Mouse (Mus musculus) limb, embryonic 10.5 days (tissue): ENCODE measurements around the gene 2610002M06Rik. TPM values are rescaled to one million over a fixed set of nuclear protein-coding genes. Genes with fewer than 3 reads are reported as not detected.

Experiments
- DNase-seq: peaks from one replicate; pipeline ENCODE4 v3.0.0-alpha.2; 2017; ENCODE audit warnings: low spot score
- H3K27ac ChIP-seq: fragments of 300-500 bp; sonication (generic); 2 replicates; pipeline ENCODE4 v1.5.1; 2016; ENCODE audit warnings: mild to moderate bottlenecking
- H3K27me3 ChIP-seq: fragments of 300-500 bp; sonication (generic); 2 replicates; pipeline ENCODE4 v1.6.1; 2016; ENCODE audit warnings: low read depth, mild to moderate bottlenecking; ENCODE audit not compliant: poor library complexity, severe bottlenecking
- H3K36me3 ChIP-seq: fragments of 300-500 bp; sonication (generic); 2 replicates; pipeline ENCODE4 v1.6.1; 2016; ENCODE audit warnings: mild to moderate bottlenecking, moderate library complexity
- H3K4me1 ChIP-seq: fragments of 300-500 bp; sonication (generic); 2 replicates; pipeline ENCODE4 v1.6.1; 2016
- H3K4me3 ChIP-seq: fragments of 300-500 bp; sonication (generic); 2 replicates; pipeline ENCODE4 v1.5.1; 2016; ENCODE audit warnings: mild to moderate bottlenecking, moderate library complexity
- H3K9me3 ChIP-seq: fragments of 300-500 bp; sonication (generic); replicated peaks from 2 replicates; pipeline ENCODE4 v1.6.1; 2016; ENCODE audit warnings: mild to moderate bottlenecking
- WGBS: fragments of 180-500 bp; shearing (Covaris S2); methylation state at CpG from one replicate; pipeline ENCODE4 v1.1.7; 2016; 5-methylcytosine and 5-hydroxymethylcytosine counted together
- polyA plus RNA-seq: library from polyadenylated mRNA; unstranded; fragments of >200 nt; fragmentation: Nextera tagmentation; extraction: Ambion mirVana; gene quantifications from 2 replicates; pipeline ENCODE4 v1.2.1, GENCODE M21; 2016

2610002M06Rik gene
- 5.0 and 5.6 TPM in 2 replicates for polyA plus RNA-seq

GRCm38 (mm10) chrX:107816218-107816554 is at the start of gene 2610002M06Rik:
TSS of gene 2610002M06Rik (minus strand) at chrX:107816334.
- Histone ChIP-seq H3K9me3 (no peaks in the 10 kb centered on the region), H3K4me1 (no peaks in the 10 kb centered on the region), H3K4me3 (peak within 1 kb of the TSS; percentile 63), H3K27me3 (no peaks in the 10 kb centered on the region), H3K27ac (peak within 1 kb of the TSS; percentile 85), H3K36me3 (no peaks in the 10 kb centered on the region)
- peak; percentile 74 for DNase-seq
- WGBS: 7% methylated on average over 28 of the region's 28 CpGs

DNA sequence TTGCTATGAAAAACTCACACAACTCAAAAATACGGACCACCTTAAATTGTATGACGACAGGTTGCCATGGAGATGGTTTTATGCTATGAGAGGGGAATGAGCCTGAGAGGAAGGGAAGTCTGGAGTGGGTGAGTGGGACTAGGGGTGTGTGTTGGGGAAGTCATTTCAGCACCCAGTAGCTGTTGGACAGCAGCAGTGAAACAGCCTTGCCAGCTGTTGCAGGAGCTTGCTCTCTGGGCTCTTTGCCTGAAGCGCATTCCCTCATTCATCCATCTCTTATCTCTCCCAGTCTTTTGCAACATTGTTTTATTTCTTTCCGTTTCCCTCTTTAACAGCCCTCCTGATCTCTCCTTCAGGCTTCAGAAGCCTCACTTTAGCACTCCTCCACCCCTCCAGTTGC is 42.0 kb upstream of the 2610002M06Rik start:
- peak; percentile 29 for DNase-seq
- no peaks in the 10 kb centered on the region for H3K9me3 ChIP-seq
- no peaks in the 10 kb centered on the region for H3K27me3 ChIP-seq
- 27% methylated on average over 4 of the region's 4 CpGs for WGBS
- H3K4me3 ChIP-seq: no peak overlapping the region
- no peaks in the 10 kb centered on the region for H3K4me1 ChIP-seq
- H3K36me3 ChIP-seq: no peaks in the 10 kb centered on the region
- no peak overlapping the region for H3K27ac ChIP-seq

DNA sequence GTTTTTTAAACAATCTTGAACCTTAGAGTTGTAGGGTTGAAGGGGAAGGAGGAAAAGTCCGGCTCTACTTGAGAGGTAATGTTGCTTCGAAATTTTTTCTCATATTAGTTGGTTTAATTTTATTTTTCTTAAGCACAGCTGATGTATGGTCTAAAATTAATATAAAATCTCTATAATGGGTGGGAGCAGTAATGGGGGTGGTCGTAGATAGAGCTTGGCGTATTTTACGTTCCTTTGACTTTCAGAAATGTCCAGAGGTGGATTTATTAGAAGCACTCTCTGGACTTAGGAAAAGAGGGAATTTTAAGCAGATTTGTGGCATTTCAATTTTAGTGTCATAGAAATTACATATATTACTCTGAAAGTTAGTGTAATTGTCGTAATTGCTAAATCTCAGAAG is 592 bp upstream of the 2610002M06Rik start:
- WGBS: 84% methylated on average over 6 of the region's 6 CpGs
- no peaks in the 10 kb centered on the region for H3K9me3 ChIP-seq
- H3K4me1 ChIP-seq: no peaks in the 10 kb centered on the region
- no peaks in the 10 kb centered on the region for H3K36me3 ChIP-seq
- no peak overlapping the region for H3K27ac ChIP-seq
- DNase-seq: no peak
- peak overlapping the region; percentile 63; the same call in 1 of the 2 replicates for H3K4me3 ChIP-seq
- H3K27me3 ChIP-seq: no peaks in the 10 kb centered on the region

GRCm38 (mm10) chrX:107815502-107816217 is 474 bp downstream of the 2610002M06Rik start:
- H3K4me1 ChIP-seq: no peaks in the 10 kb centered on the region
- H3K4me3 ChIP-seq: peak overlapping the region; percentile 63
- no peaks in the 10 kb centered on the region for H3K27me3 ChIP-seq
- 11% methylated on average over 30 of the region's 32 CpGs for WGBS
- peak overlapping the region; percentile 85 for H3K27ac ChIP-seq
- H3K36me3 ChIP-seq: no peaks in the 10 kb centered on the region
- DNase-seq: no peak
- H3K9me3 ChIP-seq: no peaks in the 10 kb centered on the region

DNA sequence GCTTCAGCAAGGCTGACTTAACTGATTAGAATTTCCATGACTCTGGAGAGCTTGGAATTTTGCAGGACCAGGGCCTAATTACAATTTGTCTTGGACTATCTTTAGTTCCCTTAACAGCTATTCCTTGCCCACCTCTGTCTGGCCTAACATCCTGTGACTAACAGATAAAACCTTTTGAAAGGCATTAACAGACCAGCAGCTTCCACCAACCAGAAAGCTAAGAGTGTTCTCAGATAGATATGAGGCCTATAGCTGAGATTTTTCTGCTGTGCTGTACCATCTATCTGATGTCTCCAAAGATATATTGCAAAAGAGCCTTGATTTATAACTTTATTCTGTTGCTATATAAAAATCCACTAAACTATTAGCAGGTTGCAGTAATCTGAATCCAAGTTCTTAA is 4.0 kb downstream of the 2610002M06Rik start:
- DNase-seq: no peak
- H3K4me1 ChIP-seq: no peaks in the 10 kb centered on the region
- no peaks in the 10 kb centered on the region for H3K9me3 ChIP-seq
- H3K36me3 ChIP-seq: no peaks in the 10 kb centered on the region
- H3K4me3 ChIP-seq: no peak overlapping the region
- no peaks in the 10 kb centered on the region for H3K27me3 ChIP-seq
- H3K27ac ChIP-seq: no peak overlapping the region

DNA sequence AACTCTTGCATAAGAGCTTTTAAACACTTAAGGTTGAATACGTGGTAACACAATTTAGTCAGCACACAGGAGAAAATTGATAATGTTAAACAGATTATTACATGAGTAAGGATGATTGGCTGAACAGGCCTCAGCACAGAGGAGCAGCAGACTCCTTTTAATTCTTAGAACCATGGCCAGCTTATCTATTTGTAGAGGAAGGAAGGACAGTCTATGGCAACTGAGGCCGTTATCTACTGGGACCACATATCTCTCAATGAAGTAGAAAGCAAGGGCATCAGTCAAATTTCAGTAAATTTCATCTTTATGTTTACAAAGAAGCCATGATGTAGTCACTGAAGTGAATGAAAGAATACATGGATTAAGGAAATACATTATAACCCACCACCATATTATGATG is 19.2 kb downstream of the 2610002M06Rik start:
- H3K27ac ChIP-seq: no peak overlapping the region
- no peaks in the 10 kb centered on the region for H3K9me3 ChIP-seq
- H3K36me3 ChIP-seq: no peaks in the 10 kb centered on the region
- no peaks in the 10 kb centered on the region for H3K4me1 ChIP-seq
- 93% methylated on average over 2 of the region's 2 CpGs for WGBS
- no peaks in the 10 kb centered on the region for H3K27me3 ChIP-seq
- H3K4me3 ChIP-seq: no peak overlapping the region
- DNase-seq: no peak

DNA sequence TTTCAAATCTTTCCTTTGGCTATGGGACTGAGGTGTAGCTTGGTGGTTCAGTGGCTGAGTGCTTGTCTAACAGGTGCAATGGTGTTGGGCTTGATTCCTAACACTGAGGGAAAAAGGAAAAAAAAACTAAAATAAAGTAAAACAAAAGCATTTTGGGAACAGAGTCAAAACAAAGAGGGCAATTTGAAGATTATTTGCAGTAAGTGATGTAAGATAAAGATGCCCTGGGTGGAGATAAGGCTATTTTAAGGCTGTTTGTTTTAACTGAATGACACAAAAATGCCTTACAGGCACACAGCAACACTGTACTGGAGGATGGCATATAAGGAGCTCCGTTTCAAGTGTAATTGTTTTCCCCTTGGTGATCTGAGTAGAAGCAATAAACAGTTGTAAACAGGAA is 20.3 kb downstream of the 2610002M06Rik start:
- no peak for DNase-seq
- no peak overlapping the region for H3K27ac ChIP-seq
- H3K4me3 ChIP-seq: no peak overlapping the region
- H3K36me3 ChIP-seq: no peaks in the 10 kb centered on the region
- no peaks in the 10 kb centered on the region for H3K4me1 ChIP-seq
- no peaks in the 10 kb centered on the region for H3K27me3 ChIP-seq
- 64% methylated on average over 1 of the region's 1 CpGs for WGBS
- H3K9me3 ChIP-seq: no peaks in the 10 kb centered on the region

DNA sequence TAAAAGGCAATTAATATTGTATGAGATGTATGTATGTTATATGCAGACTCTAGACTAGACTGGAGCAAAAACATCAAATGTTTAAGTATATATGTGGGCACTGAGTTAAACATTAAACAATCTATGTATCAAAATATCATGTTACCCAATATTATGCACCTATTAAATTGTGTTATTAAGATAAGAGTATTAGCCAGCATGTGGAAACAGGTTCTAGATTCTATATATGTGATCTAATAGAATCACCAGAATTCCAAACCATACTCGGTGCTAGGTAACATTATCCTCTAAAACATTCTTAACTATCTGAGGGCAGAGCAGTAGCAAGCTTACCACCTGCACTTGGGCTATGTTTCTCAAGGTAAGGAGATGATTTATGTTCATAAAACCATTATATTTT is 23.8 kb downstream of the 2610002M06Rik start, which contains the start of gene Tent5d:
Gene Tent5d, plus strand, starts transcription at position 301 of the 400 bp plus-strand sequence.
- no peaks in the 10 kb centered on the region for H3K4me1 ChIP-seq
- no peak within 1 kb of the TSS for H3K27ac ChIP-seq
- no peaks in the 10 kb centered on the region for H3K36me3 ChIP-seq
- H3K27me3 ChIP-seq: no peaks in the 10 kb centered on the region
- H3K4me3 ChIP-seq: no peak within 1 kb of the TSS
- H3K9me3 ChIP-seq: no peaks in the 10 kb centered on the region
- DNase-seq: no peak
- 90% methylated on average over 1 of the region's 1 CpGs for WGBS

DNA sequence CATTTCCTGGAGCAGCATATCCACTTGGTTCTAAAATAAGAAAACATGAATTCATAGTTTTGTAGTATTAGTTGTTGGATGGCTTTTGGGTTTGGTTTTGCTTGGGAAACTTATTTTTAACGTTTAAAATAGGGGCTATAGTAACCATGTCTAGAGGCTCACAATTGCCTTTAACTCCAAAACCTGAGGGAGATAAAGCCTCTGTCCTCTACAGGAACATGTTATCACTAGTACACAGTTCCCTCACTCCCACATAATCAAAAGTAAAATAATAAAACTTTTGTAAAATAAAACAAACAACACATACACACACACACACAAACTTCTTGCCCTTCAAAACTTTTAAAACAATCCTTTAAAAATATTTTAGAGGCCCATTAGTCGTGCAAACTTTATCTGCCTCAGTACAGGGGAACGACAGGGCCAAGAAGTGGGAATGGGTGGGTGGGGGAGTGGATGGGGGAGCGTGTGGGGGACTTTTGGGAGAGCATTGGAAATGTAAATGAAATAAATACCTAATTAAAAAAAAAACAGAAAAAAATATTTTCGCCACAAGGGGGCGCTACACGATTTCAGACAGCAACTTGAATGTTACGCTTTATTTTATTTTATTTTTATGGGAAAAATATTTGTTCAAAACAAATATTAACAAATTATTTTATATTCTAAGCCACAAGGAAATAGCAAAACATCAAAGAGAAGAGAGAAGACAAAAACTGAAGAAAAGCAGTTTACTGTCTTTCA is 25.2 kb downstream of the 2610002M06Rik start:
- Histone ChIP-seq H3K4me1 (no peaks in the 10 kb centered on the region), H3K27me3 (no peaks in the 10 kb centered on the region), H3K36me3 (no peaks in the 10 kb centered on the region), H3K27ac (no peak overlapping the region), H3K9me3 (no peaks in the 10 kb centered on the region), H3K4me3 (no peak overlapping the region)
- 27% methylated on average over 8 of the region's 8 CpGs for WGBS
- DNase-seq: no peak

GRCm38 (mm10) chrX:107790136-107790535 is 26.0 kb downstream of the 2610002M06Rik start:
- 90% methylated on average over 1 of the region's 1 CpGs for WGBS
- Histone ChIP-seq H3K4me3 (no peak overlapping the region), H3K36me3 (no peaks in the 10 kb centered on the region), H3K27me3 (no peaks in the 10 kb centered on the region), H3K4me1 (no peaks in the 10 kb centered on the region), H3K9me3 (no peaks in the 10 kb centered on the region), H3K27ac (no peak overlapping the region)
- DNase-seq: no peak

DNA sequence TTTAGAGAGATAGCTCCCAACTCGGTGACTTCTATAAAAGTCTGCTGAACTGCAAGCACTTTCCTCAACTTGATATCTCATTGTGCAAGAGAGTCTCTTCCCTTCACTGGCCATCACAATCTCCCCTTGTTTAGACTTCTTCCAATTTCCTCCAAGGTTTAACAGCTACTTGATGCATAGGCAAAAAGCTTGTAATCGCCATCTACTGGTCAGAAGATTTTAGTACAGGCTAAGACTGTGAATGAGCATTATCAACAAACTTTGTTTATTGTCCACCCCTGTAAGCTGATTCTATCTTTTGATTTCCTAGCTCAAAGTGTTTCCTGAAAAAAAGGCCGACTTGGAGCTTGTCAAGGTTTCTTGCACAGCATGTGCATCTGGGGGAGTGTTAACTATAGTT is 48.2 kb downstream of the 2610002M06Rik start:
- no peak overlapping the region for H3K27ac ChIP-seq
- no peaks in the 10 kb centered on the region for H3K9me3 ChIP-seq
- no peaks in the 10 kb centered on the region for H3K27me3 ChIP-seq
- WGBS: 20% methylated on average over 3 of the region's 3 CpGs
- no peaks in the 10 kb centered on the region for H3K36me3 ChIP-seq
- no peak overlapping the region for H3K4me3 ChIP-seq
- no peak for DNase-seq
- no peaks in the 10 kb centered on the region for H3K4me1 ChIP-seq
